Mouse (Mus musculus) neural tube, embryonic 15.5 days (tissue): ENCODE measurements around the gene Igsf8. TPM values are rescaled to one million over a fixed set of nuclear protein-coding genes. Genes with fewer than 3 reads are reported as not detected.

Experiments used
- ATAC-seq: fragments of 200-750 bp; cut with Nextera tagmentation; 2 replicates; pipeline ENCODE4 v1.8.0; 2017; ENCODE audit warnings: mild to moderate bottlenecking, moderate TSS enrichment, moderate library complexity; ENCODE audit not compliant: low FRiP score
- H3K27ac ChIP-seq: fragments of 300-500 bp; sonication (generic); replicated peaks from 2 replicates; pipeline ENCODE4 v1.5.1; 2015; ENCODE audit warnings: mild to moderate bottlenecking, inconsistent platforms
- H3K27me3 ChIP-seq: fragments of 300-500 bp; sonication (generic); replicated peaks from 2 replicates; pipeline ENCODE4 v1.6.1; 2015; ENCODE audit warnings: inconsistent platforms
- H3K36me3 ChIP-seq: fragments of 300-500 bp; sonication (generic); 2 replicates; pipeline ENCODE4 v1.6.1; 2015; ENCODE audit warnings: inconsistent platforms
- H3K4me1 ChIP-seq: fragments of 300-500 bp; sonication (generic); 2 replicates; pipeline ENCODE4 v1.6.1; 2015; ENCODE audit warnings: inconsistent platforms
- H3K4me2 ChIP-seq: fragments of 300-500 bp; sonication (generic); 2 replicates; pipeline ENCODE4 v1.6.1; 2015; ENCODE audit warnings: inconsistent platforms, mild to moderate bottlenecking, moderate library complexity
- H3K4me3 ChIP-seq: fragments of 300-500 bp; sonication (generic); replicated peaks from 2 replicates; pipeline ENCODE4 v1.5.1; 2015; ENCODE audit warnings: mild to moderate bottlenecking, inconsistent platforms
- H3K9ac ChIP-seq: fragments of 300-500 bp; sonication (generic); replicated peaks from 2 replicates; pipeline ENCODE4 v1.6.1; 2015; ENCODE audit warnings: mild to moderate bottlenecking, inconsistent platforms
- H3K9me3 ChIP-seq: fragments of 300-500 bp; sonication (generic); replicated peaks from 2 replicates; pipeline ENCODE4 v1.6.1; 2016; ENCODE audit warnings: inconsistent platforms
- WGBS: fragments of 180-500 bp; shearing (Covaris S2); methylation state at CpG from one replicate; pipeline ENCODE4 v1.1.7; 2015; ENCODE audit warnings: mixed read lengths; 5-methylcytosine and 5-hydroxymethylcytosine counted together
- polyA plus RNA-seq: library from polyadenylated mRNA; unstranded; fragments of >200 nt; fragmentation: Nextera tagmentation; extraction: Ambion mirVana; gene quantifications from 2 replicates; pipeline ENCODE4 v1.2.1, GENCODE M21; 2015

The Igsf8 gene
- polyA plus RNA-seq, 1 experiment from 2014 or later = 71.3 TPM

- Histone ChIP-seq H3K4me2 (no peak overlapping the region), H3K4me3 (no peak overlapping the region), H3K27me3 (no peaks in the 10 kb centered on the region), H3K9me3 (no peaks in the 10 kb centered on the region), H3K9ac (no peak overlapping the region), H3K4me1 (peaks cover 28% of the 10 kb centered on the region), H3K36me3 (no peaks in the 10 kb centered on the region), H3K27ac (no peak overlapping the region; the same call in 1 of the 2 replicates)
- WGBS = 83% methylated on average over 11 of the region's 11 CpGs
- ATAC-seq = no peak
Measured at GRCm38 (mm10) chr1:172293449-172293848, 32.0 kb downstream of the Igsf8 start.

- no peak overlapping the region for H3K9ac ChIP-seq
- H3K27me3 ChIP-seq = no peaks in the 10 kb centered on the region
- H3K36me3 ChIP-seq = no peaks in the 10 kb centered on the region
- WGBS = 46% methylated on average over 4 of the region's 4 CpGs
- H3K4me3 ChIP-seq = peak overlapping the region; percentile 30
- H3K4me1 ChIP-seq = peaks cover 39% of the 10 kb centered on the region
- no peaks in the 10 kb centered on the region for H3K9me3 ChIP-seq
- ATAC-seq = peak; percentile 79
- peak overlapping the region; percentile 78 for H3K27ac ChIP-seq
- peak overlapping the region; percentile 47 for H3K4me2 ChIP-seq
Measured at GRCm38 (mm10) chr1:172295751-172296197, 34.3 kb downstream of the Igsf8 start.

GRCm38 (mm10) chr1:172296816-172297510, 35.5 kb downstream of the Igsf8 start:
- Histone ChIP-seq H3K9ac (peak overlapping the region; percentile 34), H3K4me2 (peak overlapping the region; percentile 47), H3K4me3 (peak overlapping the region; percentile 30), H3K9me3 (no peaks in the 10 kb centered on the region), H3K4me1 (peaks cover 51% of the 10 kb centered on the region), H3K36me3 (no peaks in the 10 kb centered on the region), H3K27me3 (no peaks in the 10 kb centered on the region), H3K27ac (peak overlapping the region; percentile 78)
- ATAC-seq = no peak
- WGBS = 81% methylated on average over 6 of the region's 6 CpGs

- WGBS = 10% methylated on average over 16 of the region's 16 CpGs
- peak; percentile 34 for ATAC-seq
- peaks cover 56% of the 10 kb centered on the region for H3K4me1 ChIP-seq
Measured at GRCm38 (mm10) chr1:172297611-172298537, 36.4 kb downstream of the Igsf8 start, which contains the start of gene Atp1a2. Atp1a2 (minus strand) TSS chr1:172298064.

GRCm38 (mm10) chr1:172299528-172299927, 38.1 kb downstream of the Igsf8 start:
- Histone ChIP-seq H3K27me3 (no peaks in the 10 kb centered on the region), H3K36me3 (no peaks in the 10 kb centered on the region), H3K27ac (no peak overlapping the region), H3K4me3 (no peak overlapping the region), H3K9me3 (no peaks in the 10 kb centered on the region), H3K4me2 (no peak overlapping the region), H3K9ac (no peak overlapping the region), H3K4me1 (peaks cover 52% of the 10 kb centered on the region)
- no peak for ATAC-seq
- 58% methylated on average over 7 of the region's 7 CpGs for WGBS

More at GRCm38 (mm10) chr1:172297611-172298537, 36.4 kb downstream of the Igsf8 start, which contains the start of gene Atp1a2:
- Histone ChIP-seq H3K9ac (peak within 1 kb of the TSS; percentile 34), H3K4me3 (peak within 1 kb of the TSS; percentile 30), H3K4me2 (peak within 1 kb of the TSS; percentile 47), H3K36me3 (no peaks in the 10 kb centered on the region), H3K27ac (peak within 1 kb of the TSS; percentile 78), H3K9me3 (no peaks in the 10 kb centered on the region), H3K27me3 (no peaks in the 10 kb centered on the region)

GRCm38 (mm10) chr1:172300247-172300646, 38.8 kb downstream of the Igsf8 start:
- Histone ChIP-seq H3K4me2 (no peak overlapping the region), H3K4me3 (no peak overlapping the region), H3K4me1 (peaks cover 45% of the 10 kb centered on the region), H3K27me3 (no peaks in the 10 kb centered on the region), H3K9me3 (no peaks in the 10 kb centered on the region), H3K9ac (no peak overlapping the region), H3K36me3 (no peaks in the 10 kb centered on the region), H3K27ac (no peak overlapping the region)
- 70% methylated on average over 5 of the region's 5 CpGs for WGBS
- ATAC-seq = no peak

GRCm38 (mm10) chr1:172301180-172301579, 39.7 kb downstream of the Igsf8 start:
- H3K27me3 ChIP-seq = no peaks in the 10 kb centered on the region
- no peak overlapping the region for H3K9ac ChIP-seq
- H3K4me2 ChIP-seq = no peak overlapping the region
- no peaks in the 10 kb centered on the region for H3K9me3 ChIP-seq
- H3K27ac ChIP-seq = 0 out of 2 replicates have a peak overlapping the region, but pooled peaks have one; percentile 19
- no peak overlapping the region for H3K4me3 ChIP-seq
- H3K4me1 ChIP-seq = peaks cover 39% of the 10 kb centered on the region
- WGBS = 43% methylated on average over 12 of the region's 12 CpGs
- ATAC-seq = no peak
- H3K36me3 ChIP-seq = no peaks in the 10 kb centered on the region

GRCm38 (mm10) chr1:172302311-172302710, 40.9 kb downstream of the Igsf8 start:
- H3K36me3 ChIP-seq = no peaks in the 10 kb centered on the region
- WGBS = 71% methylated on average over 3 of the region's 3 CpGs
- H3K9ac ChIP-seq = no peak overlapping the region
- peaks cover 40% of the 10 kb centered on the region for H3K4me1 ChIP-seq
- H3K27ac ChIP-seq = 0 out of 2 replicates have a peak overlapping the region, but pooled peaks have one; percentile 4
- no peak overlapping the region for H3K4me3 ChIP-seq
- no peak overlapping the region for H3K4me2 ChIP-seq
- no peak for ATAC-seq
- H3K27me3 ChIP-seq = no peaks in the 10 kb centered on the region
- no peaks in the 10 kb centered on the region for H3K9me3 ChIP-seq

- H3K4me3 ChIP-seq = no peak overlapping the region
- H3K9me3 ChIP-seq = no peaks in the 10 kb centered on the region
- WGBS = 18% methylated on average over 6 of the region's 6 CpGs
- ATAC-seq = no peak
- no peak overlapping the region for H3K4me2 ChIP-seq
- H3K36me3 ChIP-seq = no peaks in the 10 kb centered on the region
- H3K9ac ChIP-seq = no peak overlapping the region
- peaks cover 37% of the 10 kb centered on the region for H3K4me1 ChIP-seq
- no peak overlapping the region for H3K27ac ChIP-seq
- no peaks in the 10 kb centered on the region for H3K27me3 ChIP-seq
Measured at GRCm38 (mm10) chr1:172302851-172303250, 41.4 kb downstream of the Igsf8 start.

- H3K9me3 ChIP-seq = no peaks in the 10 kb centered on the region
- peaks cover 37% of the 10 kb centered on the region for H3K4me1 ChIP-seq
- H3K4me2 ChIP-seq = no peak overlapping the region
- no peaks in the 10 kb centered on the region for H3K36me3 ChIP-seq
- H3K4me3 ChIP-seq = no peak overlapping the region
- no peak overlapping the region for H3K9ac ChIP-seq
- 84% methylated on average over 6 of the region's 6 CpGs for WGBS
- ATAC-seq = no peak
- no peak overlapping the region for H3K27ac ChIP-seq
- H3K27me3 ChIP-seq = no peaks in the 10 kb centered on the region
Measured at GRCm38 (mm10) chr1:172304443-172304842, 43.0 kb downstream of the Igsf8 start.

GRCm38 (mm10) chr1:172305153-172305552, 43.7 kb downstream of the Igsf8 start:
- WGBS = 91% methylated on average over 2 of the region's 2 CpGs
- H3K4me1 ChIP-seq = peaks cover 38% of the 10 kb centered on the region

More at GRCm38 (mm10) chr1:172305153-172305552, 43.7 kb downstream of the Igsf8 start:
- Histone ChIP-seq H3K9me3 (no peaks in the 10 kb centered on the region), H3K36me3 (no peaks in the 10 kb centered on the region), H3K9ac (no peak overlapping the region), H3K4me2 (no peak overlapping the region), H3K4me3 (no peak overlapping the region), H3K27me3 (no peaks in the 10 kb centered on the region), H3K27ac (no peak overlapping the region)
- ATAC-seq = no peak
